Mouse (Mus musculus) liver, postnatal 0 days (tissue): Measurements from ENCODE around the gene Sestd1. TPM values are rescaled to one million over a fixed set of nuclear protein-coding genes. Genes with fewer than 3 reads are reported as not detected.
A peak's percentile ranks its signal among the peaks of the same experiment; 100 is the strongest.

Experiments used
- ATAC-seq: fragments of 200-750 bp; cut with Nextera tagmentation; 2 replicates; pipeline ENCODE4 v1.8.0; 2017; ENCODE audit warnings: mild to moderate bottlenecking, moderate library complexity
- DNase-seq: peaks from one replicate; pipeline ENCODE4 v3.0.0-alpha.2; 2016
- H3K27ac ChIP-seq: fragments of 300-500 bp; sonication (generic); 2 replicates; pipeline ENCODE4 v1.5.1; 2014; ENCODE audit warnings: antibody characterized with exemption, moderate library complexity, mild to moderate bottlenecking, low read depth
- H3K27me3 ChIP-seq: fragments of 300-500 bp; sonication (generic); 2 replicates; pipeline ENCODE4 v1.6.1; 2014; ENCODE audit warnings: low read length, control low read depth, mixed read lengths; ENCODE audit not compliant: insufficient read depth
- H3K36me3 ChIP-seq: fragments of 300-500 bp; sonication (generic); replicated peaks from 2 replicates; pipeline ENCODE4 v1.6.1; 2014; ENCODE audit warnings: mild to moderate bottlenecking, control low read depth, low read length, moderate library complexity, mixed read lengths; ENCODE audit not compliant: insufficient read depth
- H3K4me1 ChIP-seq: fragments of 300-500 bp; sonication (generic); 2 replicates; pipeline ENCODE4 v1.6.1; 2014; ENCODE audit warnings: antibody characterized with exemption, mild to moderate bottlenecking, control low read depth; ENCODE audit not compliant: insufficient read depth
- H3K4me2 ChIP-seq: fragments of 300-500 bp; sonication (generic); 2 replicates; pipeline ENCODE4 v1.6.1; 2014; ENCODE audit warnings: low read depth, mild to moderate bottlenecking, low read length, moderate library complexity, mixed read lengths
- H3K4me3 ChIP-seq: fragments of 300-500 bp; sonication (generic); 2 replicates; pipeline ENCODE4 v1.5.1; 2014; ENCODE audit warnings: low read depth, low read length
- H3K9ac ChIP-seq: fragments of 300-500 bp; sonication (generic); replicated peaks from 2 replicates; pipeline ENCODE4 v1.6.1; 2014; ENCODE audit warnings: mild to moderate bottlenecking, moderate library complexity
- H3K9me3 ChIP-seq: fragments of 300-500 bp; sonication (generic); 2 replicates; pipeline ENCODE4 v1.6.1; 2016; ENCODE audit warnings: mild to moderate bottlenecking, control low read depth, low read length, mixed read lengths
- CTCF ChIP-seq: sonication (generic); IDR thresholded peaks from 2 replicates; pipeline ENCODE4 v1.5.1; 2016; ENCODE audit warnings: antibody characterized with exemption, low read depth
- EP300 ChIP-seq: IDR thresholded peaks from 2 replicates; pipeline ENCODE4 v1.6.1; 2016; ENCODE audit warnings: antibody characterized with exemption, low read depth, mild to moderate bottlenecking
- WGBS: fragments of 180-500 bp; shearing (Covaris S2); extraction: QIAGEN DNeasy Blood & Tissue Kit; methylation state at CpG from one replicate; pipeline ENCODE4 v1.1.7; 2014; ENCODE audit not compliant: insufficient replicate concordance; 5-methylcytosine and 5-hydroxymethylcytosine counted together
- polyA plus RNA-seq: library from polyadenylated mRNA; unstranded; fragments of >200 nt; fragmentation: Nextera tagmentation; extraction: Ambion mirVana; gene quantifications from 2 replicates; pipeline ENCODE4 v1.2.1, GENCODE M21; 2015

Gene Sestd1
- polyA plus RNA-seq, 1 experiment from 2014 or later = 0.61 TPM

DNA sequence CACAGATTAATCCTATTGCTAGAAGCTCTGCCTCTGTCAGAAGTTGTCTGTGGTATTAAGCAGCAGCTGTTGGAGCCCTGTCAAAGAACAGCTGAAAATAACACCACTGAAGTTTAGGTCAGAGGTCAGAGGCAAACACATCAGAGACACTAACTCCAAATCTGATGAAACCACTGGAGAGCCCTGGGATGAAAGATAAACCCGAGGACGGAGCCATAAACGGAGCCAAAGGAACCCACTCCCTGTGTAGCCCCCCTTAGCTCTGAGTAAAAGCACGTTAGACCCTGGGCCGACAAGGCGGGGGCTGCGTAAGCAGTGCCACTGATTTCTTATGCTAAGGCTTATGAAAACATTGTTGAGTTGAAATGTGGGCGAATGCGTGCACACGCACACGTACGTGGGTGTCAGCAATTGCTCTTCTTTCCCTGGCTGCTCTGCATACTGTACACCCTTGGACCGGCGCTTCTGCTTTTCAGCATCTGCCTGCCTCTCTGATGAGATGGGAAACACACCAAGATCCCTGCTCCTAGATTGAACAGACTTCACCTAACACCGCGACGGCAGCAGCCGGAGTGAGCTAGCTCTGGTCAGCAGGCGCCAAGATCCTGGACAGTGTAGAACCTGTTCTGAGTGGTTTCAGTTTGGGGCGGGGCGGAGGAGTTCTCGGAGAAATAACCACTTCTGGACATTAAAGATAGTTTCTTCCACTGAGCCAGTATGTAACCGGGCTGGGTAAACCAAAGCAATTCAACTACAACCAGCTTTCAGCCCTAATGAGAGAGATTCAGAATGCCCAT is 108.8 kb downstream of the Sestd1 start:
- H3K27me3 ChIP-seq = no peaks in the 10 kb centered on the region
- H3K27ac ChIP-seq = peak overlapping the region; percentile 94
- H3K4me2 ChIP-seq = peak overlapping the region; percentile 89
- TF ChIP-seq CTCF (no peak), EP300 (no peak)
- peak overlapping the region; percentile 10; the same call in 1 of the 2 replicates for H3K9ac ChIP-seq
- 45% methylated on average over 23 of the region's 23 CpGs for WGBS
- ATAC-seq (peak; percentile 50), DNase-seq (peak; percentile 25)
- no peaks in the 10 kb centered on the region; the same call in 1 of the 2 replicates for H3K36me3 ChIP-seq
- no peaks in the 10 kb centered on the region for H3K9me3 ChIP-seq
- peak overlapping the region; percentile 5; the same call in 1 of the 2 replicates for H3K4me3 ChIP-seq
- peaks cover 10% of the 10 kb centered on the region for H3K4me1 ChIP-seq

DNA sequence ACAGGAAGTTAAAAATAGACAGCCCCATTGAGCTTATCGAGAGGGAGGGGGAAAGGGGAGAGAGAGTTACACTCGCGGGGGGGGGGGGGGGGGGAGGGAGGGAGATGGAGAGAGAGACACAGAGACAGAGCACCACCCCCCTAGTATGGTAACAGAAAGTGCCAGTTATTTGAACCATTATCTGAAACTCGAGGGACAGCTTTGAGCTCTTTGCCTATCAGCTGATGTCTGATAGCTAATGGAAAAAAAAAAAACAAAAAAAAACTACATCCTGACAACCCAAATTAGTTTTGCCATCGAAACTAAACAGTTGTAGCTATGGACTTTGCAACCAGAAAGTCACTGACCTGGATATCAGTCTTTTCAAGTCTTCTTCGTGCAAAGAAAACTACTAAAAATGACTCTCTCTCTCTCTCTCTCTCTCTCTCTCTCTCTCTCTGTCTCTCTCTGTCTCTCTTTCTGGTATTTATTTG is 109.7 kb downstream of the Sestd1 start, which contains the start of gene Ccdc141:
Gene Ccdc141 (minus strand): TSS at position 4 of the 473 bp plus-strand sequence.
- H3K4me3 ChIP-seq = peak within 1 kb of the TSS; percentile 63
- H3K27ac ChIP-seq = peak within 1 kb of the TSS; percentile 94
- no peak for TF ChIP-seq CTCF
- no peak for TF ChIP-seq EP300
- no peaks in the 10 kb centered on the region for H3K9me3 ChIP-seq
- no peaks in the 10 kb centered on the region; the same call in 1 of the 2 replicates for H3K36me3 ChIP-seq
- H3K27me3 ChIP-seq = no peaks in the 10 kb centered on the region
- DNase-seq = no peak
- peak; percentile 35 for ATAC-seq
- peaks cover 8% of the 10 kb centered on the region for H3K4me1 ChIP-seq
- H3K9ac ChIP-seq = peak within 1 kb of the TSS; percentile 69
- H3K4me2 ChIP-seq = peak within 1 kb of the TSS; percentile 89
- 5% methylated on average over 5 of the region's 6 CpGs for WGBS

DNA sequence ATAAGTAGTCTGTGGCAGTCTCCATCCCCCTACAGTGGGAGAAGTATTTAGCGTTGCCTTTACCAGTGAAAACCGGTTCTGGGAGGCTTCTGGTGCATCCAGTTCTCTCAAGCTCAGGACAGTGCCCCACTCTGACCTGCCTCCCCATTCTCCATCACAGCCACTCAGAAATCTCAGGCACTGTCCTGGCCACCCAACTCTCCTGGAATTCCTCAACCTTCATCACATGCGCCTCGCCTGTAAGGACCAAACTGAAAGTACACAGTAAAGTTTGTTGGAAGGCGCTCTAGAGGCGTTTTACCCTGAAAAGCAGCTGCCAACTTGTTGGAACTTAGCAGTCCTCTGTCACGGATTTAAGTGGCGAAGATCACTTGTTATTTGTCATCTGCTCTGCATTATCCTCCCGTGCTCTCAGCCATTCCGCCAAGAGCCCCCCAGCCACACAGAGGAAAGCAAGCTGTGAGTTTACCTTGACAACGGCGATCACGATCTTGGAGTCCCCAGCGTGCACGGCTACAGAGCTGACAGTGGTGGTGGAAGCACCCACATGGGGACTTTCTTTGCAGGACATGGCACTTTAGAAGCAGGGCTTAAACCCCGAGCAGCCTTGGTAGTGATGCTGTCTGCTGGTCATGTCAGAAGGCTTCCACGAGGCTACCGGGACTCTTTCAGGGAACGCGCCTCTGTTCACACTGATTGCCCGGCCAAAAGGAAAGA is 110.3 kb downstream of the Sestd1 start:
- Histone ChIP-seq H3K4me3 (peak overlapping the region; percentile 63), H3K27me3 (no peaks in the 10 kb centered on the region), H3K4me2 (peak overlapping the region; percentile 89), H3K36me3 (no peaks in the 10 kb centered on the region; the same call in 1 of the 2 replicates), H3K27ac (peak overlapping the region; percentile 94), H3K4me1 (peaks cover 5% of the 10 kb centered on the region), H3K9me3 (no peaks in the 10 kb centered on the region), H3K9ac (peak overlapping the region; percentile 69)
- peak; percentile 43 for DNase-seq
- 3% methylated on average over 21 of the region's 21 CpGs for WGBS
- ATAC-seq = peak; percentile 34
- TF ChIP-seq CTCF = no peak
- TF ChIP-seq EP300 = no peak

DNA sequence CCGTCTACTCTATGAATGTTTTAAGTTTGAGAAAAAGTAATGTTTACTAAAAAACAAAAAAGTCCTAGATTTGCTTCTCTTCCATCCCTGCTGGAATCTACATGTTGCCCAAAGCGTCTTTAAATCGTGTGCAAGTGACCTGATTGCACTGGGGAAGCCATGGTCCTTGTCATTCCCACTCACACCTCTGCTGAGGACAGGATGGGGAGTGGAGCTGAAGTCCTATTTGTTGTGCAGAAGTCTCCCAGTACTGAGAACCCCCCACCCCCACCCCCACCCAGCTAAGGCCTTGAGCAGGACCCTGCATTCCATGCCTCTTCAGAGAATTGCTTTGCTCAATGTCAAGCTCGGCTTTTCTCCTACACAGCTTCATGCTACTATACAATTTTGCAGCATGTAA is 111.2 kb downstream of the Sestd1 start:
- TF ChIP-seq EP300 (no peak), CTCF (no peak)
- Histone ChIP-seq H3K27me3 (no peaks in the 10 kb centered on the region), H3K9me3 (no peaks in the 10 kb centered on the region), H3K4me3 (no peak overlapping the region), H3K36me3 (no peaks in the 10 kb centered on the region; the same call in 1 of the 2 replicates), H3K4me2 (peak overlapping the region; percentile 89), H3K9ac (peak overlapping the region; percentile 69; the same call in 1 of the 2 replicates), H3K4me1 (peaks cover 5% of the 10 kb centered on the region), H3K27ac (peak overlapping the region; percentile 94; the same call in 1 of the 2 replicates)
- DNase-seq = no peak
- ATAC-seq = no peak
- 77% methylated on average over 4 of the region's 4 CpGs for WGBS

DNA sequence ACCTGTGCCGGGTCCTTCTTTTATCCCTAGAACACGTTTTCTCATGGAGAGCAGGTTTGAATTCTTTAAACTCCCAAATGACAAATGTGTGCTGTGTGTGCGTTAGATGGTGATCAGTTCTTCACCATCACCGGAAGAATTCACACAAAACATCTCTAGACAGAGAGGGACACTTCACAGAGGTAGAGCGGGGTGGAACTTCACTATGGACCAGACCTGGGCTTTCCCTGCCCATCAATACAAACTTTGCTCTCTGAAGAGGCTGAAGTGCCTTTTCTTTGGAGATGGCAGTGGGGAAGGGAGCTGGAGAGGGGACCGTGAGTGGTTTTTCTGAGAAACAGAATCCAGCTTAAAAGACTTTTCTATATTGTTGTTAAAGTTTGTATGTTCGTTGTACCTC is 111.6 kb downstream of the Sestd1 start:
- 85% methylated on average over 7 of the region's 7 CpGs for WGBS

More for the DNA sequence above, 111.6 kb downstream of the Sestd1 start:
- Histone ChIP-seq H3K27ac (no peak overlapping the region), H3K4me2 (no peak overlapping the region), H3K9me3 (no peaks in the 10 kb centered on the region), H3K9ac (no peak overlapping the region), H3K27me3 (no peaks in the 10 kb centered on the region), H3K4me3 (no peak overlapping the region), H3K4me1 (peaks cover 5% of the 10 kb centered on the region), H3K36me3 (no peaks in the 10 kb centered on the region; the same call in 1 of the 2 replicates)
- DNase-seq (no peak), ATAC-seq (no peak)
- TF ChIP-seq EP300 (no peak), CTCF (no peak)
